Mouse (Mus musculus) pancreas, adult 10 weeks (tissue): ENCODE results near the gene Ppp2r3a. TPM values are rescaled to one million over a fixed set of nuclear protein-coding genes. Genes with fewer than 3 reads are reported as not detected.

Source experiments
- polyA plus RNA-seq: library from polyadenylated mRNA; stranded (reverse); fragments of 350-450 nt; fragmentation: Illumina TruSeq; extraction: RNeasy Lipid Tissue Mini Kit (QIAGEN cat#74804); gene quantifications from one replicate; pipeline ENCODE4 v1.2.3, GENCODE M21; 2015; ENCODE audit warnings: low read depth, low replicate concordance; ENCODE audit not compliant: insufficient read depth

Gene Ppp2r3a
- 3.0 TPM for polyA plus RNA-seq

GRCm38 (mm10) chr9:101251644-101252337 lies at the start of gene Ppp2r3a:
Ppp2r3a (minus strand) TSS chr9:101251795.

GRCm38 (mm10) chr9:101073987-101074331 lies 177.6 kb downstream of the Ppp2r3a start, which contains the start of gene Msl2:
Msl2 (plus strand) TSS chr9:101074101.

Other genes with a start within 250 kb of the Ppp2r3a start
- 22.6 TPM for gene Pccb, start 216.9 kb downstream of the Ppp2r3a start, polyA plus RNA-seq
- 7.2 TPM for gene Msl2, start 177.7 kb downstream of the Ppp2r3a start, polyA plus RNA-seq